Mouse (Mus musculus) left cerebral cortex, postnatal 25 days (tissue): ENCODE measurements around the gene Skint6. TPM values are rescaled to one million over a fixed set of nuclear protein-coding genes. Genes with fewer than 3 reads are reported as not detected.
"Not testable (repeated sequence)": the region's sequence is repeated elsewhere in the genome, so short reads cannot be mapped to it uniquely, and the experiment has no call there.

Experiments used
- DNase-seq, 2 experiments: peaks; one replicate each; pipeline ENCODE4 v3.0.0; 2022; ENCODE audit warnings: low spot score in 2 of 2, mixed read lengths in 1 of 2
- intact Hi-C: fragments of 180-260 bp; cut with DNase I; formaldehyde crosslinking; loops from one replicate; pipeline ENCODE4 v1.15.1; 2025
- total RNA-seq, 2 experiments: library from RNA; stranded (reverse); gene quantifications; 2 replicates each; pipeline ENCODE4 v1.2.3; 2021

The Skint6 gene
- not detected for total RNA-seq

GRCm38 (mm10) chr4:113286873-113287272 lies at the start of gene Skint6:
Skint6 (minus strand) TSS chr4:113286973.
- no peak for DNase-seq
- intact Hi-C loops: no loop called here

DNA sequence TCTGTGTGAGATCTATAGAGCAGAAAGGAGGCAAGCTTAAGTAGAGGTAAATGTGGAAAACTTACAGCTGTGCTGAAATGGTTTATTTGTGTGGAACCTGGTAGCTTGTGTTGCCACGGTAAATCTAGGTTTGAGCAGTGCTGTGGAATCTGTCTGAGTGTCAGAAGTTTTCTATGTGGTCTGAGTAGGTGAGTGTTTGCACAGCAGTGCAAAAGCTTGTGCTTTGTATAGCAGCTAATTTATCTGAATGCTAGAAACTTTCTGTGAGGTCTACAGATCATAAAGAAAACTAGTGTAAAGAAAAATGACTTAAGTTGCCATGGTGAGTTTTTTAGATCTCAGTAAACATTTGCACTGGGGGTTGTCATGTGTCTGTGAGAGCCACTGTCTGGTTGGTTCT lies 34.1 kb upstream of the Skint6 start:
- intact Hi-C loops: no loop called here
- DNase-seq: no peak

GRCm38 (mm10) chr4:113301773-113302473 lies 15.2 kb upstream of the Skint6 start:
- intact Hi-C loops: no loop called here
- no peak for DNase-seq

GRCm38 (mm10) chr4:113263363-113264060 lies 23.3 kb downstream of the Skint6 start:
- intact Hi-C loops: no loop called here
- no peak for DNase-seq

DNA sequence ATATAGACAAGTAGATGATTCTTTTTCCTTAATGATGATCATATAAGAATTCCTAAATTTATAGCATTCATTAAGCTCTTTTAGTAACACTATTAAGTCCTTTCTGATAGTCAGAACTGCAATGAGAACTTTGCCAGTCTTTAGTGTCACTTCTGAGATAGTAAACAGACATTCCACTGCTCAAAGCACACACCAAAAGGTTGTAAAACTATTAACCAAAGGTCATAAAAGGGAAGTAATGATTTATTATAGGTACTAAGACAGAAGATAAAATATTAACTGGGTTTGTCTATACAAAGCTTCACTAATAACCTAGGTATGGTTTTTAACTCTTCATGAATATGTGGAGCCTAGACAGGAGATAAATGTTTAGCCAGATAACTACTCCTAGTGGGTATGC lies 41.0 kb downstream of the Skint6 start:
- DNase-seq: no peak
- intact Hi-C loops: no loop called here

- intact Hi-C loops: no loop called here
- DNase-seq: no peak
These were observed 219.2 kb downstream of the Skint6 start for GRCm38 (mm10) chr4:113067621-113068020.

GRCm38 (mm10) chr4:112979160-112979559 lies 307.6 kb downstream of the Skint6 start:
- intact Hi-C loops: loop anchor here (10.0 kb wide), 1 partner anchor 706 kb away; no protein-coding TSS in a partner anchor

DNA sequence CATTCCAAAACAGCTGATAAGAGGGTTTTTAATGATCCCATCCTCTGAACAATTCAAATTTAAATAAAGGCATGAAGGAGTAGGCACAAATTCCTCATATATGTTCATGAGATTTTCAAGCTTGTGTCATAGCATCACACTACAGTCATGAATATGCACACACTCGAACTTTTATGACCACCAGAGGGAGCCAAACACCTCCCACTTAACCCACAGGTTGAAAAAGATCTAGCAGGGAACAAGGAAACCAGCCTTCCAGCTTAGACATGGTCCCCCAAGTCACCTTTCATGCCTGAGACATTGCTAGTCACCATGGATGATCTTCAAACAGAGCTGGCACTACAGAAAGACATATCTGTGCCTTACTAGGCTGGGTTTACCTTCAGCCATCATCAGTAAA lies 496.1 kb downstream of the Skint6 start:
- DNase-seq: no peak
- intact Hi-C loops: no loop called here

More at GRCm38 (mm10) chr4:112979160-112979559, 307.6 kb downstream of the Skint6 start:
- not testable (repeated sequence) for DNase-seq

- no peak for DNase-seq
- intact Hi-C loops: no loop called here
These were observed 512.0 kb downstream of the Skint6 start, which contains the start of gene Skint10 for GRCm38 (mm10) chr4:112774766-112775165. Skint10 (minus strand) TSS chr4:112774866.
